Mouse (Mus musculus): ENCODE measurements around the gene Satb2. TPM values are rescaled to one million over a fixed set of nuclear protein-coding genes. Genes with fewer than 3 reads are reported as not detected.
A peak's percentile ranks its signal among the peaks of the same experiment; 100 is the strongest.

Satb2 gene
- polyA plus RNA-seq, 2 experiments, result 4.9 to 5.0 TPM

DNA sequence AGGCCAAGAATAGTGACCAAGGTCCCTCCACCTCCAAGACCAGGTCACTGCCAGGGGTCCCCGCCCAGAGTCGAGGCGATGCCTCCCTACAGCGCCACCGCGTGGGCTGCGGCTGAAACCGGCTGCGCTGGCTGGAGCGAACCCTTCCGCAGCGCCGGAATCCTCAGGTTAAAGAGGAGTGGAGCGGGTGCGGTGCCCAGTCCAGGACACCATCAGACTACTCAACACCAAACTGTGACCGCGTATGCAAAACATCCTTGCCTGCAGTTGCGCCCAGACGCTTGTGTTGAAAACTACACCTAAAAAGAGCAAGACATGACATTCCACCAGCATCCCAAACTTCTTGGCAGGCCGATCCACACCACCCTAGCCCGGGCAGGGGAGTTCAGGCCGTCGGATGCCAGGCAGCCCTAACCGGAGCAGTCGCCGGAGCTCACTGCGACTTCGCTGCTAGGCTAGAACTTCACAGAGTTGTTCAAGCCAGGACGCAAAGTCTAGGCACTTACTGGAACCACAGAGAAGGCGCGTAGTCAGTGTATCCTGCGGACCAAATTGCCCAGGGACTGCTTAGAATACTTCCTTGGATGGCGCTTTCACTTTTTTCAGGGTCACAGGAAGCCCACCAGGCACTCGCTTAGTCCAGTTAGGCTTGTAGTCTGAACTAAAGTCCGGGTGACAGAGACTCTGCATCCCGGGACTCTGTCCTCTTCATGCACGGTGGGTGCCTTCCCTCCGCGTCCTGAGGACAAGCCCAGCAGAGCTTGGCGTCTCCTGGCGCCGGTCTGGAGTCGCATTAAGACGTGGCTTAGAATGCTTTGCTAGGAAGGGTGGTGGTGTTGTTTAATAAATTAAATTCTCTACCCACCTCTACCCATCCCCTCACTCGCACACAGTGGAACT is 999 bp downstream of the Satb2 start:
- no peak for DNase-seq (ENCODE audit: low spot score)
- H3K4me2 ChIP-seq (replicated peaks; ENCODE audit: low read depth, low read length, severe bottlenecking), result peak overlapping the region; percentile 45
- no peaks in the 10 kb centered on the region for H3K9me3 ChIP-seq (ENCODE audit: control insufficient read depth, low read length)
- no peak for ATAC-seq (ENCODE audit: low FRiP score, low read depth)
- 1% methylated on average over 45 of the region's 45 CpGs for WGBS
- TF ChIP-seq POLR2A (IDR thresholded peaks at IDR 0.05; ENCODE audit: borderline replicate concordance, extremely low read depth, insufficient read depth, insufficient read length), result no peak
- peaks cover 66% of the 10 kb centered on the region for H3K27me3 ChIP-seq (ENCODE audit: control insufficient read depth, insufficient read depth, low read length)
- H3K4me1 ChIP-seq (ENCODE audit: control insufficient read depth, insufficient read depth, low read length), result 0 out of 2 replicates have a peak, but pooled peaks cover 11% of the 10 kb centered on the region
- H3K4me3 ChIP-seq (replicated peaks; ENCODE audit: low read length), result peak overlapping the region; percentile 29
- H3K36me3 ChIP-seq (ENCODE audit: control insufficient read depth, insufficient read depth, low read length), result no peaks in the 10 kb centered on the region
- H3K27ac ChIP-seq (replicated peaks; ENCODE audit: low read depth, low read length), result no peak overlapping the region
- H3K9ac ChIP-seq (ENCODE audit: low read depth, low read length, severe bottlenecking), result peak overlapping the region; percentile 31; the same call in 1 of the 2 replicates

- TF ChIP-seq POLR2A (IDR thresholded peaks at IDR 0.05; ENCODE audit: borderline replicate concordance, extremely low read depth, insufficient read depth, insufficient read length), result no peak
- no peaks in the 10 kb centered on the region for H3K36me3 ChIP-seq (ENCODE audit: control insufficient read depth, insufficient read depth, low read length)
- ATAC-seq (ENCODE audit: low FRiP score, low read depth), result no peak
- no peak overlapping the region for H3K9ac ChIP-seq (ENCODE audit: low read depth, low read length, severe bottlenecking)
- no peaks in the 10 kb centered on the region for H3K9me3 ChIP-seq (ENCODE audit: control insufficient read depth, low read length)
- H3K27me3 ChIP-seq (ENCODE audit: control insufficient read depth, insufficient read depth, low read length), result peaks cover 59% of the 10 kb centered on the region
- 2% methylated on average over 11 of the region's 11 CpGs for WGBS
- no peak for DNase-seq (ENCODE audit: low spot score)
- H3K4me1 ChIP-seq (ENCODE audit: control insufficient read depth, insufficient read depth, low read length), result 0 out of 2 replicates have a peak, but pooled peaks cover 11% of the 10 kb centered on the region
- peak overlapping the region; percentile 45 for H3K4me2 ChIP-seq (replicated peaks; ENCODE audit: low read depth, low read length, severe bottlenecking)
- peak overlapping the region; percentile 29 for H3K4me3 ChIP-seq (replicated peaks; ENCODE audit: low read length)
- no peak overlapping the region for H3K27ac ChIP-seq (replicated peaks; ENCODE audit: low read depth, low read length)
These were observed 1.7 kb downstream of the Satb2 start for GRCm38 (mm10) chr1:56976825-56977104.

- Histone ChIP-seq H3K4me3 (replicated peaks; ENCODE audit: low read length) (0 out of 2 replicates have a peak overlapping the region, but pooled peaks have one; percentile 29), H3K9me3 (ENCODE audit: control insufficient read depth, low read length) (no peaks in the 10 kb centered on the region), H3K4me1 (ENCODE audit: control insufficient read depth, insufficient read depth, low read length) (0 out of 2 replicates have a peak, but pooled peaks cover 11% of the 10 kb centered on the region)
These were observed 2.2 kb downstream of the Satb2 start for GRCm38 (mm10) chr1:56976044-56976824.

GRCm38 (mm10) chr1:56975546-56975945 is 2.9 kb downstream of the Satb2 start:
- no peak overlapping the region for H3K9ac ChIP-seq (ENCODE audit: low read depth, low read length, severe bottlenecking)
- 4% methylated on average over 12 of the region's 12 CpGs for WGBS
- no peak overlapping the region for H3K27ac ChIP-seq (replicated peaks; ENCODE audit: low read depth, low read length)
- no peak for TF ChIP-seq POLR2A (IDR thresholded peaks at IDR 0.05; ENCODE audit: borderline replicate concordance, extremely low read depth, insufficient read depth, insufficient read length)
- H3K27me3 ChIP-seq (ENCODE audit: control insufficient read depth, insufficient read depth, low read length), result peaks cover 56% of the 10 kb centered on the region
- DNase-seq (ENCODE audit: low spot score) (no peak), ATAC-seq (ENCODE audit: low FRiP score, low read depth) (no peak)
- H3K9me3 ChIP-seq (ENCODE audit: control insufficient read depth, low read length), result no peaks in the 10 kb centered on the region
- 0 out of 2 replicates have a peak, but pooled peaks cover 16% of the 10 kb centered on the region for H3K4me1 ChIP-seq (ENCODE audit: control insufficient read depth, insufficient read depth, low read length)
- no peak overlapping the region for H3K4me2 ChIP-seq (replicated peaks; ENCODE audit: low read depth, low read length, severe bottlenecking)
- no peak overlapping the region for H3K4me3 ChIP-seq (replicated peaks; ENCODE audit: low read length)
- H3K36me3 ChIP-seq (ENCODE audit: control insufficient read depth, insufficient read depth, low read length), result no peaks in the 10 kb centered on the region

More at GRCm38 (mm10) chr1:56976044-56976824, 2.2 kb downstream of the Satb2 start:
- TF ChIP-seq POLR2A (IDR thresholded peaks at IDR 0.05; ENCODE audit: borderline replicate concordance, extremely low read depth, insufficient read depth, insufficient read length), result no peak
- Histone ChIP-seq H3K4me2 (replicated peaks; ENCODE audit: low read depth, low read length, severe bottlenecking) (peak overlapping the region; percentile 45; the same call in 1 of the 2 replicates), H3K27ac (replicated peaks; ENCODE audit: low read depth, low read length) (no peak overlapping the region), H3K36me3 (ENCODE audit: control insufficient read depth, insufficient read depth, low read length) (no peaks in the 10 kb centered on the region), H3K27me3 (ENCODE audit: control insufficient read depth, insufficient read depth, low read length) (peaks cover 56% of the 10 kb centered on the region), H3K9ac (ENCODE audit: low read depth, low read length, severe bottlenecking) (no peak overlapping the region)
- WGBS, result 6% methylated on average over 24 of the region's 25 CpGs
- ATAC-seq (ENCODE audit: low FRiP score, low read depth) (no peak), DNase-seq (ENCODE audit: low spot score) (no peak)

GRCm38 (mm10) chr1:56974187-56974586 is 4.3 kb downstream of the Satb2 start:
- 5% methylated on average over 14 of the region's 14 CpGs for WGBS
- H3K4me2 ChIP-seq (replicated peaks; ENCODE audit: low read depth, low read length, severe bottlenecking), result no peak overlapping the region
- ATAC-seq (ENCODE audit: low FRiP score, low read depth), result no peak
- H3K27ac ChIP-seq (replicated peaks; ENCODE audit: low read depth, low read length), result no peak overlapping the region
- peak overlapping the region; percentile 74; the same call in 1 of the 2 replicates for H3K4me3 ChIP-seq (replicated peaks; ENCODE audit: low read length)
- H3K9ac ChIP-seq (ENCODE audit: low read depth, low read length, severe bottlenecking), result no peak overlapping the region
- H3K9me3 ChIP-seq (ENCODE audit: control insufficient read depth, low read length), result no peaks in the 10 kb centered on the region
- H3K36me3 ChIP-seq (ENCODE audit: control insufficient read depth, insufficient read depth, low read length), result no peaks in the 10 kb centered on the region
- TF ChIP-seq POLR2A (IDR thresholded peaks at IDR 0.05; ENCODE audit: borderline replicate concordance, extremely low read depth, insufficient read depth, insufficient read length), result no peak
- no peak for DNase-seq (ENCODE audit: low spot score)
- H3K27me3 ChIP-seq (ENCODE audit: control insufficient read depth, insufficient read depth, low read length), result peaks cover 56% of the 10 kb centered on the region
- 0 out of 2 replicates have a peak, but pooled peaks cover 22% of the 10 kb centered on the region for H3K4me1 ChIP-seq (ENCODE audit: control insufficient read depth, insufficient read depth, low read length)

All from limb, embryonic 14.5 days (tissue).